Mouse (Mus musculus) neutrophil, adult 83 days (primary cell): ENCODE measurements around the gene Car3. TPM values are rescaled to one million over a fixed set of nuclear protein-coding genes. Genes with fewer than 3 reads are reported as not detected.

Experiments used
- total RNA-seq, 2 experiments: library from RNA; stranded (reverse); gene quantifications; one replicate each; pipeline ENCODE4 v1.2.4; 2023

Gene Car3
- total RNA-seq: 1 to 10 TPM; 5.3 to 6.2 TPM

DNA sequence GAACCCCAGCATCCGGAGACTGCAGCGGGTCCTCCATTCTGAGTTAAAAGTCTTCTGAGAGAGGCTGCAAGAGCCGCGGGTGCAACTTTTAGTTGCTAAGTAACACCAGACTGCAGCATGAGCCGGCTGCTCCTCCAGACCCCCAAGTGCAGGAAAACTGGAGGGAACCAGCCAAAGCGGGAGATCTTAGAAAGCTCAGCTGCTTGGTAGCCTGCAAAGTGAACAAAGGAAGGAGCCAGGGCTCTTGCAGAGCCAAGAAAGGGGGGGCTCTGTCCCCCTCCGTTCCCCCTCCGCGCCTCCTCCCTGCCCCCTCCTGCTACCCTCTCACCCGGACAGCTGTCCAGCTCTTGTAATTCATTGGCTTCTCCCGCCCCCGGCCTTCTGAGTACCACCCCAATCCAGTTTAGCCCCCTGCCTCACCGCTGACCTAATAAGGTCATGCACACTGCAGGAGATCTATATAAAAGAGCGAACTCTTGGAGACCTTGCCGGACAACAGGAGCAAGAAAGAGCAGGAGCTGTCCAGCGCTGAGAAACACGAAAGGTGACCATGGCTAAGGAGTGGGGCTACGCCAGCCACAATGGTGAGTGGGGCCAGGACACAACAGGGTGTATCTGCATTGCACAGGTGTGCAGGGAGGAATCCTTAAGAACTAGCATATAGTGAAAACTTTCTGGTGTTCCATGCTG is at the start of gene Car3:
Gene Car3, plus strand, starts transcription at position 491 of the 690 bp plus-strand sequence.

DNA sequence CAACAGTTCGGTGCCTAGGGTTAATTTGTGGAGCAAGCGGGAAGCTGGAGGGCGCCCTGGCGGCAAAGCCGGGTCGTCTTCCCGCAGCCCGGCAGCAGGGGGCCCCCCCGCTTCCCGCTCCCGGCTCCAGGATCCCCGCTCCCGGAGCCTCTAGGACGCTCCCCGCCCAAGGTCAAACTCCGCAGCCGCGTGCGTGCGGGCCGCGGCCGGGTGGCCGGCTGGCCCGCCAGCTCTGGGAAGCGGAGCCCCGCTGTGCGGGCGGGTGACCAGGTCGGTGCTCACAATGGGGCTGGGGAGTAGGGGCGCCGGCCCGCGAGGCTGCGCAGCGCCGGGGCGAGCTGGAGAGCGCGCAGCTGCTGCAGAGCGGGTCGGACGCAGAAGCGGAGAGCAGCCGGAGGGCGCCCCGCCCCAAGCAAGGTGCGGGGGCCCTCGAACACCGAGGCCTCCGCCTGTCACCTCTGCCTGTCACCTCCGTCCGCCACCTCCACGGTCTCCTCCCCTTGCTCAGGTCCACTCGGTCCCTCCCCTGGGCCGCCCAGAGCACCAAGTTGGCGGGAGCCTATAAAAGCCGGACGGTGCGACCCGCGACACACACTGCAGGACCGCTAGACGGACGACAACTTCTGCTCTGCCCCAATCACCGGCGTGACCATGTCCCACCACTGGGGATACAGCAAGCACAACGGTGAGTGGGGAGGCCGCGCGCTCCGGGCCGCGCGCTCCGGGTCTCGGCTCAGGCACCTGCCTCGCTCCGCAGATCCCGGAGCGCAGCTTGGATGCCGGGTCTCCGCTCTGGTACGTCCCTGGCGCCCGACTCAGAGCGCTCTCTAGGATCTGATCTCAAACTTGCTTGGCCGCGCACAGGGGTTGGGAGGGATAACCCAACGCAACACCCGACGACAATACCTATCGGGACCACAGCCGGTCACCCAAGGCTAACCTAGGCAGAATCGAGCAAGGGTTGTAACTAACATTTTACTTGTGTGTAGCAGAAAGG is 23.1 kb downstream of the Car3 start, which contains the start of gene Car2:
Gene Car2, plus strand, starts transcription at position 172 of the 997 bp plus-strand sequence.

Other genes starting within 250 kb of the Car3 start
- 1 to 10 TPM; 1.2 to 1.5 TPM for gene Car13, start 221.8 kb upstream of the Car3 start, total RNA-seq
- 10 to 100 TPM; 38.0 to 72.4 TPM for gene Car1, start 55.1 kb upstream of the Car3 start, total RNA-seq
- gene Car2, start 22.8 kb downstream of the Car3 start, total RNA-seq: 100 to 1,000 TPM in 1 of 2 experiments, 10 to 100 TPM in 1; 99.4 to 164 TPM